Mouse (Mus musculus): ENCODE data around the gene Dpp7.

The Dpp7 gene

GRCm38 (mm10) chr2:25310969-25311368 is 45.2 kb downstream of the Dpp7 start:
- DNase-seq (ENCODE audit: low spot score in 2 of 2): no peak

GRCm38 (mm10) chr2:25310180-25310579 is 46.0 kb downstream of the Dpp7 start:
- DNase-seq (ENCODE audit: low spot score in 2 of 2): no peak

- no peak for DNase-seq (ENCODE audit: low spot score in 2 of 2)
Measured at GRCm38 (mm10) chr2:25305587-25306359, 50.4 kb downstream of the Dpp7 start.

- no peak for DNase-seq (ENCODE audit: low spot score in 2 of 2)
Measured at GRCm38 (mm10) chr2:25304657-25305541, 51.3 kb downstream of the Dpp7 start.

- DNase-seq (ENCODE audit: low spot score in 2 of 2): no peak
Measured at GRCm38 (mm10) chr2:25303931-25304656, 52.1 kb downstream of the Dpp7 start.

- no peak for DNase-seq (ENCODE audit: low spot score in 2 of 2)
Measured at GRCm38 (mm10) chr2:25303452-25303851, 52.7 kb downstream of the Dpp7 start.
